Mouse (Mus musculus): Measurements from ENCODE around the gene Rgs9. TPM values are rescaled to one million over a fixed set of nuclear protein-coding genes. Genes with fewer than 3 reads are reported as not detected.

The Rgs9 gene
- total and polyA plus RNA-seq, 3 experiments = 0.55 to 1.4 (median 1.2) TPM

GRCm38 (mm10) chr11:109330706-109331393, 32.9 kb upstream of the Rgs9 start:
- dilution Hi-C loops (cut with MboI; ENCODE audit: extremely low pct_ligation_motif_present, extremely low pct_unique_long_range_greater_than_20kb, low sequenced_read_pairs) = no loop called here
- TF ChIP-seq RAD21 (IDR thresholded peaks at IDR 0.05; ENCODE audit: low read depth, low read length) (no peak), ELF1 (IDR thresholded peaks at IDR 0.05; ENCODE audit: low read depth, low read length) (no peak), TCF12 (IDR thresholded peaks at IDR 0.05; ENCODE audit: low read depth, low read length) (no peak), POLR2A (IDR thresholded peaks at IDR 0.05; ENCODE audit: low read depth, low read length) (no peak), UBTF (IDR thresholded peaks at IDR 0.05; ENCODE audit: low read depth, low read length) (no peak), CTCF (conservative IDR thresholded peaks at IDR 0.05 in 1 of 2, IDR thresholded peaks at IDR 0.05 in 1 of 2; ENCODE audit: low read depth in 2 of 2, low read length in 2 of 2) (no peak), IRF4 (IDR thresholded peaks at IDR 0.05; ENCODE audit: low read depth, low read length) (no peak), SMC3 (IDR thresholded peaks at IDR 0.05; ENCODE audit: low read depth, low read length) (no peak), POLR2AphosphoS2 (IDR thresholded peaks at IDR 0.05; ENCODE audit: low read depth, low read length) (no peak), CHD2 (IDR thresholded peaks at IDR 0.05; ENCODE audit: low read length) (no peak), BHLHE40 (IDR thresholded peaks at IDR 0.05; ENCODE audit: low read depth, low read length) (no peak), MEF2A (IDR thresholded peaks at IDR 0.05; ENCODE audit: borderline replicate concordance, low read depth, low read length) (no peak), USF1 (IDR thresholded peaks at IDR 0.05; ENCODE audit: low read depth, low read length) (no peak), TBP (conservative IDR thresholded peaks at IDR 0.05; ENCODE audit: low read depth, low read length) (no peak), CHD1 (IDR thresholded peaks at IDR 0.05; ENCODE audit: low read depth, low read length) (no peak), MAFK (IDR thresholded peaks at IDR 0.05; ENCODE audit: insufficient replicate concordance, low read length) (no peak), KAT2A (IDR thresholded peaks at IDR 0.05; ENCODE audit: insufficient replicate concordance, low read length) (no peak)
- Histone ChIP-seq H3K4me1 (ENCODE audit: control insufficient read depth in 1 of 2, insufficient read depth in 2 of 2) (peaks cover 10 to 51% of the 10 kb centered on the region in 2 experiments), H3K9ac (ENCODE audit: insufficient read depth, low read depth) (no peak overlapping the region), H3K4me3 (replicated peaks in 1 of 3; ENCODE audit: low read depth in 2 of 3, low read length in 2 of 3, poor library complexity in 1 of 3) (no peak overlapping the region), H3K4me2 (ENCODE audit: insufficient read depth, low read depth, poor library complexity, severe bottlenecking) (peak overlapping the region; percentile 94), H3K27me3 (replicated peaks) (peaks cover 2% of the 10 kb centered on the region), H3K9me3 (replicated peaks; ENCODE audit: low read length) (no peaks in the 10 kb centered on the region), H3K36me3 (replicated peaks in 1 of 2; ENCODE audit: control insufficient read depth in 1 of 2, insufficient read depth in 1 of 2, low read length in 1 of 2) (no peaks in the 10 kb centered on the region), H3K79me2 (replicated peaks; ENCODE audit: control insufficient read depth, extremely low read depth, insufficient read depth, poor library complexity, severe bottlenecking) (no peaks in the 10 kb centered on the region), H3K27ac (ENCODE audit: insufficient read depth, low read depth) (no peak overlapping the region)
- DNase-seq (ENCODE audit: extremely low read depth) = no peak
- in situ Hi-C loops (cut with MboI; ENCODE audit: low pct_ligation_motif_present, low pct_unique_long_range_greater_than_20kb, low sequenced_read_pairs) = loop anchor here (5.0 kb wide), 1 partner anchor 96 kb away; the partner anchor contains the start of gene Amz2

- no peak overlapping the region for H3K4me3 ChIP-seq (replicated peaks in 1 of 3; ENCODE audit: low read depth in 2 of 3, low read length in 2 of 3, poor library complexity in 1 of 3)
- H3K36me3 ChIP-seq (replicated peaks in 1 of 2; ENCODE audit: control insufficient read depth in 1 of 2, insufficient read depth in 1 of 2, low read length in 1 of 2) = no peaks in the 10 kb centered on the region
- dilution Hi-C loops (cut with MboI; ENCODE audit: extremely low pct_ligation_motif_present, extremely low pct_unique_long_range_greater_than_20kb, low sequenced_read_pairs) (no loop called here), in situ Hi-C loops (cut with MboI; ENCODE audit: low pct_ligation_motif_present, low pct_unique_long_range_greater_than_20kb, low sequenced_read_pairs) (loop anchor here (10.0 kb wide), 1 partner anchor 255 kb away; no protein-coding TSS in a partner anchor)
- no peak overlapping the region for H3K27ac ChIP-seq (ENCODE audit: insufficient read depth, low read depth)
- no peak overlapping the region for H3K9ac ChIP-seq (ENCODE audit: insufficient read depth, low read depth)
- peaks cover 10 to 43% of the 10 kb centered on the region in 2 experiments for H3K4me1 ChIP-seq (ENCODE audit: control insufficient read depth in 1 of 2, insufficient read depth in 2 of 2)
- TF ChIP-seq ZMIZ1 (IDR thresholded peaks at IDR 0.05; ENCODE audit: low read depth, low read length) = no peak
- no peak for TF ChIP-seq POLR2AphosphoS2 (IDR thresholded peaks at IDR 0.05; ENCODE audit: low read depth, low read length)
- TF ChIP-seq JUND (conservative IDR thresholded peaks at IDR 0.05; ENCODE audit: low read depth, low read length) = no peak
- no peak for TF ChIP-seq TCF12 (IDR thresholded peaks at IDR 0.05; ENCODE audit: low read depth, low read length)
- TF ChIP-seq MXI1 (IDR thresholded peaks at IDR 0.05; ENCODE audit: low read depth, low read length) = no peak
- TF ChIP-seq ZC3H11A (IDR thresholded peaks at IDR 0.05; ENCODE audit: low read depth, low read length) = no peak
- TF ChIP-seq UBTF (IDR thresholded peaks at IDR 0.05; ENCODE audit: low read depth, low read length) = no peak
- TF ChIP-seq ELF1 (IDR thresholded peaks at IDR 0.05; ENCODE audit: low read depth, low read length) = no peak
- TF ChIP-seq IRF4 (IDR thresholded peaks at IDR 0.05; ENCODE audit: low read depth, low read length) = no peak
- TF ChIP-seq TBP (conservative IDR thresholded peaks at IDR 0.05; ENCODE audit: low read depth, low read length) = no peak
- TF ChIP-seq KAT2A (IDR thresholded peaks at IDR 0.05; ENCODE audit: insufficient replicate concordance, low read length) = no peak
- no peak for TF ChIP-seq ZKSCAN1 (IDR thresholded peaks at IDR 0.05; ENCODE audit: borderline replicate concordance, low read depth, low read length)
- TF ChIP-seq USF2 (conservative IDR thresholded peaks at IDR 0.05; ENCODE audit: low read depth, low read length) = no peak
- no peak for TF ChIP-seq CHD2 (IDR thresholded peaks at IDR 0.05; ENCODE audit: low read length)
- TF ChIP-seq MYC (IDR thresholded peaks at IDR 0.05; ENCODE audit: low read depth, low read length) = no peak
- DNase-seq (ENCODE audit: extremely low read depth) = no peak
- no peaks in the 10 kb centered on the region for H3K9me3 ChIP-seq (replicated peaks; ENCODE audit: low read length)
- H3K79me2 ChIP-seq (replicated peaks; ENCODE audit: control insufficient read depth, extremely low read depth, insufficient read depth, poor library complexity, severe bottlenecking) = no peaks in the 10 kb centered on the region
- peaks cover 2% of the 10 kb centered on the region for H3K27me3 ChIP-seq (replicated peaks)
- no peak overlapping the region for H3K4me2 ChIP-seq (ENCODE audit: insufficient read depth, low read depth, poor library complexity, severe bottlenecking)
Observed at GRCm38 (mm10) chr11:109329331-109329730, 31.4 kb upstream of the Rgs9 start.

All from CH12.LX (cell line).